ENCODE assay signal across 9 mouse cellular contexts in the genomic region with DNA sequence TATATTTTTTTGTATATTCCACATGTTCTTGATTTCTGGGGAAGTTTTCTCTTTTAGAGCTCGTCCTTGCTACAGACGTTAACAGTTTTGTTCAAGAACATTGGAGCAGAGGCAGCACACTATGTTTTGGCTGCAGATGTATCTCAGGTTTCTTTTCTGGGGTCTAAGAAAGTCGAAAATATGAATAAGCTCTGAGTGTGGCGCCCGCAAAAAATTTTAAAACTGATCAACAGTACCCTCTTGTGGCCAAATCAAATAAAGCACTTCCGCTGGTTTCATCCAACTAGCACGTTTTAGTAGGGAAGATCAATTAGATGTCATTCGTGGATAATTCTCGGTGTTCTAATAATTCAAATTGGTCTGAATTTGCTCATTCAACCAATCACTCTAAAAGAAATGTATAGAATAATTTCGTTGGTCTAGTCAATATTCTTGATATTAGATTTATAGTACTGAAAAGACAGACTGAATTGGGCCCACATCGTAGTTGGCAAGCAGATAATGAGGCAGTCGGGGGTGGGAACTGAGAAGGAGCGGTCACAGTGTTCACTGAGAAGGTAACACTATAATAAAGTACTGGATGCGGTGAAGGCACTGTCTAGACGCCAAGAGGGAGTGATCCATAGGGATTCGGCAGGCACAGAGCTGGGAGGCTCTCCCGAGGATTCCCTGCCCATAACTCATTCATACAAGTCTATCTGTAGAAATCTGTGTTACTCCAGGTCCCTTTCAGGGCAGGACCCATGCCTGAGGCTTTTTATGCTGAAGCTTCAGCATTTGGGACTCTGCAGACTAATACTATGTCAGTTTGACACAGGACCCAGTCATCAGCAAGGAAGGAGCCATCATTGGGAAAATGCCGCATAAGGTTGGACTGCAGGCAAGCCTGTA. TPM values are rescaled to one million over a fixed set of nuclear protein-coding genes. Genes with fewer than 3 reads are reported as not detected.
DNase-seq lines count a peak whose midpoint lies in the region; ATAC-seq and TF ChIP-seq lines count a peak whose summit lies in the region.
"Had no signal": no experiment of that assay in that cellular context is flagged by ENCODE, and none has a peak within 500 bp of the region (broad histone marks: within the 10 kb centered on the region; RNA-seq: fewer than 3 reads in every experiment).

No protein-coding gene starts in this region.

- no peak overlapping the region for H3K9ac ChIP-seq in ES-E14 (ENCODE audit: insufficient read depth, low read depth, low read length, poor library complexity, severe bottlenecking)
- H3K9ac ChIP-seq in forebrain, embryonic 13.5 days = no peak overlapping the region

- ATAC-seq in forebrain, embryonic 13.5 days = peak; percentile 70
- ATAC-seq in megakaryocyte progenitor cell, adult 5-6 weeks (replicated peaks; ENCODE audit: poor library complexity) = peak; percentile 83

- peak; percentile 7 for DNase-seq in gastrocnemius, postnatal 10 days
- no peak for DNase-seq in gastrocnemius, adult 8-10 months (ENCODE audit: low spot score in 2 of 2)
- DNase-seq in ES-E14 (ENCODE audit: low read depth, low spot score) = peak; percentile 11
- peak; percentile 41 for DNase-seq in kidney, adult 9 months
- DNase-seq in ovary, postnatal 36 days (ENCODE audit: low spot score) = no peak
- DNase-seq in spleen, postnatal 10 days (ENCODE audit: low spot score in 2 of 2) = no peak

- H3K4me1 ChIP-seq in ES-E14 (ENCODE audit: control insufficient read depth in 2 of 2, insufficient read depth in 2 of 2, low read length in 2 of 2, poor library complexity in 1 of 2) = no peaks in the 10 kb centered on the region
- no peaks in the 10 kb centered on the region for H3K4me1 ChIP-seq in forebrain, embryonic 13.5 days

- no peak overlapping the region for H3K4me2 ChIP-seq in forebrain, embryonic 13.5 days

- H3K36me3 ChIP-seq in ES-E14 (ENCODE audit: control insufficient read depth, insufficient read depth, low read length, poor library complexity, severe bottlenecking) = no peaks in the 10 kb centered on the region
- no peaks in the 10 kb centered on the region for H3K36me3 ChIP-seq in forebrain, embryonic 13.5 days (ENCODE audit: poor library complexity, severe bottlenecking)

- in situ Hi-C loops in ES-E14 (cut with MboI; ENCODE audit: low sequenced_read_pairs in 2 of 2, unreplicated experiment in 2 of 2) = no loop called here

- H3K9me3 ChIP-seq in ES-E14 (ENCODE audit: control insufficient read depth, insufficient read depth, low read depth, low read length) = no peaks in the 10 kb centered on the region
- no peaks in the 10 kb centered on the region for H3K9me3 ChIP-seq in forebrain, embryonic 13.5 days (replicated peaks)

- 39% methylated on average over 18 of the region's 18 CpGs for WGBS in forebrain, embryonic 13.5 days

- no peak overlapping the region for H3K27ac ChIP-seq in ES-E14 (ENCODE audit: insufficient read depth, low read depth, low read length, poor library complexity, severe bottlenecking)
- no peak overlapping the region for H3K27ac ChIP-seq in forebrain, embryonic 13.5 days

- H3K27me3 ChIP-seq in forebrain, embryonic 13.5 days = no peaks in the 10 kb centered on the region

- no peak overlapping the region for H3K4me3 ChIP-seq in ES-E14 (ENCODE audit: insufficient read depth in 1 of 2, low read depth in 1 of 2, low read length in 2 of 2, poor library complexity in 1 of 2, severe bottlenecking in 1 of 2)
- H3K4me3 ChIP-seq in forebrain, embryonic 13.5 days = no peak overlapping the region

TF ChIP-seq in ES-E14, 5 proteins besides CTCF, POLR2A, EP300 and RAD21:
- no peak for TF ChIP-seq ZC3H11A (IDR thresholded peaks at IDR 0.05; ENCODE audit: borderline replicate concordance, low read depth, low read length)
- TF ChIP-seq HCFC1 (IDR thresholded peaks at IDR 0.05; ENCODE audit: borderline replicate concordance, insufficient read depth, low read length) = no peak
- TF ChIP-seq MAFK (IDR thresholded peaks at IDR 0.05; ENCODE audit: insufficient read depth, low read depth, low read length) = no peak
- no peak for TF ChIP-seq CHD2 (IDR thresholded peaks at IDR 0.05; ENCODE audit: low read depth, low read length)
- TF ChIP-seq ZNF384 (IDR thresholded peaks at IDR 0.05; ENCODE audit: low read depth, low read length) = no peak

RNA-seq across cellular contexts. Expression of a gene that starts 17.1 kb away (rescaled TPM):
- not detected for total RNA-seq in gastrocnemius, postnatal 10 days (2021)
- total RNA-seq in gastrocnemius, adult 8-10 months (2022) = not detected
- total RNA-seq in ES-E14 (2012; rRNA removed) = not detected in 2 replicates
- not detected in 2 replicates for polyA plus RNA-seq in forebrain, embryonic 13.5 days (2015; fragmentation: Nextera tagmentation; extraction: Ambion mirVana)
- total RNA-seq in megakaryocyte progenitor cell, adult 5-6 weeks (2015) = not detected in 2 replicates
- total RNA-seq in megakaryocyte progenitor cell, adult 5-6 weeks (2017) = not detected in 2 replicates
- total RNA-seq: heart, adult 18-20 months had no signal

RNA-seq across cellular contexts. Expression of a gene that starts 24.9 kb away (rescaled TPM):
- 1 to 10 TPM; 3.8 to 5.5 TPM for total RNA-seq in gastrocnemius, postnatal 10 days (2021)
- 1 to 10 TPM; 2.9 to 3.9 (median 3.5) TPM for total RNA-seq in gastrocnemius, adult 8-10 months (2022)
- total RNA-seq in ES-E14 (2012; rRNA removed) = 1.3 and 2.8 TPM in 2 replicates
- polyA plus RNA-seq in forebrain, embryonic 13.5 days (2015; fragmentation: Nextera tagmentation; extraction: Ambion mirVana) = 0.09 and 0.18 TPM in 2 replicates
- total RNA-seq in megakaryocyte progenitor cell, adult 5-6 weeks (2015) = 0.72 and 1.0 TPM in 2 replicates
- 0.17 and 3.1 TPM in 2 replicates for total RNA-seq in megakaryocyte progenitor cell, adult 5-6 weeks (2017)

Comparison
In these comparisons a context has a peak if more than half of its experiments do, and no peak if none do; other contexts are left out.
1. DNase-seq: peak in gastrocnemius, postnatal 10 days (single experiment), ES-E14 (single experiment) and kidney, adult 9 months (single experiment); none in gastrocnemius, adult 8-10 months (0 of 2), ovary, postnatal 36 days (single experiment) and spleen, postnatal 10 days (0 of 2).